Mouse (Mus musculus): ENCODE data around the gene Nfib.

GRCm38 (mm10) chr4:82362294-82362693 lies 343.3 kb downstream of the Nfib start:
- TF ChIP-seq CTCF (IDR thresholded peaks at IDR 0.05; ENCODE audit: low read depth, low read length) (no peak), POLR2A (IDR thresholded peaks at IDR 0.05; ENCODE audit: extremely low read depth, insufficient read depth, low read length) (no peak)

Measured in liver, adult 2 months (tissue).